Mouse (Mus musculus) MEL (cell line): ENCODE data around the gene Tcn2. TPM values are rescaled to one million over a fixed set of nuclear protein-coding genes. Genes with fewer than 3 reads are reported as not detected.
"Not testable (repeated sequence)": the region's sequence is repeated elsewhere in the genome, so short reads cannot be mapped to it uniquely, and the experiment has no call there.

Source experiments
- DNase-seq: peaks from one replicate; pipeline ENCODE4 v3.0.0; 2011; ENCODE audit warnings: low read depth, low spot score
- H3K27ac ChIP-seq: 2 replicates; pipeline ENCODE4 v1.5.1; 2012; ENCODE audit warnings: low read depth, mild to moderate bottlenecking, control low read depth, low read length, moderate library complexity; ENCODE audit not compliant: control insufficient read depth
- H3K27me3 ChIP-seq, 2 experiments: fragments of 150-350 bp in 1 of 2; sonication (generic) in 1 of 2; 2 replicates each; pipeline ENCODE4 v1.6.1; 2012; ENCODE audit warnings: low read length in 2 of 2, mild to moderate bottlenecking in 2 of 2, improper control_type of control experiment in 1 of 2, moderate library complexity in 1 of 2; ENCODE audit not compliant: insufficient read depth in 2 of 2, control insufficient read depth in 1 of 2
- H3K36me3 ChIP-seq, 2 experiments: 2 replicates each; pipeline ENCODE4 v1.6.1; 2012 to 2014; ENCODE audit warnings: low read length in 2 of 2, improper control_type of control experiment in 1 of 2, inconsistent platforms in 1 of 2, mild to moderate bottlenecking in 1 of 2; ENCODE audit not compliant: insufficient read depth in 2 of 2, control insufficient read depth in 1 of 2
- H3K4me1 ChIP-seq, 2 experiments: fragments of 150-350 bp in 1 of 2; sonication (generic) in 1 of 2; 2 replicates each; pipeline ENCODE4 v1.6.1; 2012; ENCODE audit warnings: low read length in 2 of 2, improper control_type of control experiment in 1 of 2, mild to moderate bottlenecking in 1 of 2; ENCODE audit not compliant: insufficient read depth in 2 of 2, control insufficient read depth in 1 of 2
- H3K4me3 ChIP-seq, 2 experiments: fragments of 150-350 bp in 1 of 2; sonication (generic) in 1 of 2; 2 replicates each; pipeline ENCODE4 v1.5.1; 2012; ENCODE audit warnings: low read depth in 2 of 2, low read length in 2 of 2, mild to moderate bottlenecking in 2 of 2, moderate library complexity in 2 of 2, control low read depth in 1 of 2, improper control_type of control experiment in 1 of 2; ENCODE audit not compliant: control insufficient read depth in 1 of 2, insufficient read depth in 1 of 2
- H3K79me2 ChIP-seq: 2 replicates; pipeline ENCODE4 v1.6.1; 2012; ENCODE audit warnings: mild to moderate bottlenecking, low read length, moderate library complexity; ENCODE audit not compliant: control insufficient read depth, poor library complexity, insufficient read depth
- H3K9ac ChIP-seq: 2 replicates; pipeline ENCODE4 v1.6.1; 2012; ENCODE audit warnings: low read depth, mild to moderate bottlenecking, control low read depth, low read length, moderate library complexity; ENCODE audit not compliant: control insufficient read depth, poor library complexity, severe bottlenecking
- H3K9me3 ChIP-seq: fragments of 150-350 bp; sonication (generic); replicated peaks from 2 replicates; pipeline ENCODE4 v1.6.1; 2012; ENCODE audit warnings: mild to moderate bottlenecking, low read length, improper control_type of control experiment, moderate library complexity; ENCODE audit not compliant: insufficient read depth
- BHLHE40 ChIP-seq: IDR thresholded peaks from 2 replicates; pipeline ENCODE4 v1.6.1; 2012; ENCODE audit warnings: low read depth, mild to moderate bottlenecking, inconsistent platforms, low read length, improper control_type of control experiment, borderline replicate concordance
- CHD1 ChIP-seq: IDR thresholded peaks from 2 replicates; pipeline ENCODE4 v1.6.1; 2012; ENCODE audit warnings: low read depth, mild to moderate bottlenecking, inconsistent platforms, low read length, improper control_type of control experiment
- ETS1 ChIP-seq: IDR thresholded peaks from 2 replicates; pipeline ENCODE4 v1.6.1; 2012; ENCODE audit warnings: low read depth, mild to moderate bottlenecking, inconsistent platforms, low read length, improper control_type of control experiment, moderate library complexity
- MAX ChIP-seq: IDR thresholded peaks from 2 replicates; pipeline ENCODE4 v1.6.1; 2011; ENCODE audit warnings: low read length, improper control_type of control experiment
- MXI1 ChIP-seq: IDR thresholded peaks from 2 replicates; pipeline ENCODE4 v1.6.1; 2011; ENCODE audit warnings: mild to moderate bottlenecking, low read depth, low read length, improper control_type of control experiment
- NELFE ChIP-seq: IDR thresholded peaks from 2 replicates; pipeline ENCODE4 v1.6.1; 2011; ENCODE audit warnings: low read depth, low read length, improper control_type of control experiment
- NRF1 ChIP-seq: IDR thresholded peaks from 2 replicates; pipeline ENCODE4 v1.6.1; 2014; ENCODE audit warnings: low read depth, mild to moderate bottlenecking, inconsistent platforms, low read length, improper control_type of control experiment, moderate library complexity; ENCODE audit not compliant: poor library complexity, insufficient read depth, severe bottlenecking
- TBP ChIP-seq: IDR thresholded peaks from 2 replicates; pipeline ENCODE4 v1.8.0; 2011; ENCODE audit warnings: low read depth, low read length, improper control_type of control experiment
- polyA plus RNA-seq, 2 experiments: library from polyadenylated mRNA; stranded (reverse) in 1 of 2; unstranded in 1 of 2; fragments of >175 nt in 1 of 2; fragments of >200 nt in 1 of 2; gene quantifications; 2 replicates each; pipeline versions ENCODE4 v1.2.1 to v1.2.4; 2012; ENCODE audit warnings: low replicate concordance in 2 of 2, low read depth in 1 of 2; ENCODE audit not compliant: insufficient read length in 2 of 2, insufficient read depth in 1 of 2, missing spikeins in 1 of 2
- total RNA-seq: library from RNA; depleted of rRNA; stranded (reverse); fragments of 300-350 nt; gene quantifications from 2 replicates; pipeline ENCODE4 v1.2.3, GENCODE M21; 2012

Gene Tcn2
- total and polyA plus RNA-seq, 3 experiments: 14.1 to 16.0 TPM; not detected in 1

- no peak for TF ChIP-seq NRF1
These were observed 31.9 kb upstream of the Tcn2 start, which contains the start of gene Pes1 (continued) for GRCm38 (mm10) chr11:3963610-3964415.

GRCm38 (mm10) chr11:3963155-3963554 lies 31.2 kb upstream of the Tcn2 start:
- H3K9me3 ChIP-seq: no peaks in the 10 kb centered on the region
- DNase-seq: no peak
- H3K79me2 ChIP-seq: peaks cover 40% of the 10 kb centered on the region
- TF ChIP-seq MAX: no peak
- TF ChIP-seq, all 39 proteins: peak for 0
- Histone ChIP-seq H3K27me3 (peaks cover 0 to 4% of the 10 kb centered on the region in 2 experiments; a peak in 2 of 4 replicates), H3K9ac (peak overlapping the region; percentile 71), H3K36me3 (peaks cover 8 to 23% of the 10 kb centered on the region in 2 experiments), H3K27ac (peak overlapping the region; percentile 96), H3K4me1 (peaks cover 10 to 19% of the 10 kb centered on the region in 2 experiments), H3K4me3 (peak overlapping the region; percentile 37 to 93)

- H3K27ac ChIP-seq: no peak overlapping the region
- H3K4me3 ChIP-seq: no peak overlapping the region
- H3K27me3 ChIP-seq: peaks cover 3 to 8% of the 10 kb centered on the region in 2 experiments
- H3K4me1 ChIP-seq: peaks cover 10 to 19% of the 10 kb centered on the region in 2 experiments
- TF ChIP-seq CHD1 (no peak), ETS1 (no peak), NELFE (no peak), MXI1 (no peak)
- no peak for DNase-seq
- no peak overlapping the region for H3K9ac ChIP-seq
- H3K9me3 ChIP-seq: no peaks in the 10 kb centered on the region
- H3K36me3 ChIP-seq: peaks cover 2 to 20% of the 10 kb centered on the region in 2 experiments
- peaks cover 28% of the 10 kb centered on the region for H3K79me2 ChIP-seq
These were observed 29.8 kb upstream of the Tcn2 start for GRCm38 (mm10) chr11:3961761-3962160.

GRCm38 (mm10) chr11:3960901-3961300 lies 28.9 kb upstream of the Tcn2 start:
- Histone ChIP-seq H3K4me3 (no peak overlapping the region), H3K36me3 (peaks cover under 1 to 13% of the 10 kb centered on the region in 2 experiments), H3K27me3 (peaks cover 7 to 14% of the 10 kb centered on the region in 2 experiments), H3K9ac (no peak overlapping the region), H3K9me3 (no peaks in the 10 kb centered on the region), H3K27ac (no peak overlapping the region), H3K79me2 (peaks cover 19% of the 10 kb centered on the region), H3K4me1 (peaks cover 9 to 15% of the 10 kb centered on the region in 2 experiments)
- DNase-seq: peak; percentile 41
- TF ChIP-seq BHLHE40: no peak
- TF ChIP-seq TBP: 0 out of 2 replicates have a peak, but pooled peaks have one; percentile 56

- H3K79me2 ChIP-seq, H3K9ac ChIP-seq, H3K27ac ChIP-seq, DNase-seq, H3K9me3 ChIP-seq, H3K4me3 ChIP-seq, H3K36me3 ChIP-seq, H3K4me1 ChIP-seq: not testable (repeated sequence)
- peaks cover 12 to 14% of the 10 kb centered on the region in 2 experiments for H3K27me3 ChIP-seq
These were observed 23.4 kb upstream of the Tcn2 start for GRCm38 (mm10) chr11:3955371-3955770.

- DNase-seq, H3K36me3 ChIP-seq, H3K4me1 ChIP-seq, H3K9me3 ChIP-seq, H3K27ac ChIP-seq, H3K4me3 ChIP-seq, H3K9ac ChIP-seq, H3K79me2 ChIP-seq: not testable (repeated sequence)
- peaks cover 12 to 13% of the 10 kb centered on the region in 2 experiments for H3K27me3 ChIP-seq
These were observed 22.9 kb upstream of the Tcn2 start for GRCm38 (mm10) chr11:3954876-3955275.
